Mouse (Mus musculus) embryonic facial prominence, embryonic 13.5 days (tissue): ENCODE results near the gene Ermard. TPM values are rescaled to one million over a fixed set of nuclear protein-coding genes. Genes with fewer than 3 reads are reported as not detected.

Experiments used
- ATAC-seq: fragments of 200-750 bp; cut with Nextera tagmentation; 2 replicates; pipeline ENCODE4 v1.8.0; 2017; ENCODE audit warnings: low read depth; ENCODE audit not compliant: insufficient number of reproducible peaks, insufficient read depth, low FRiP score, low TSS enrichment
- H3K27ac ChIP-seq: fragments of 300-500 bp; sonication (generic); 2 replicates; pipeline ENCODE4 v1.5.1; 2015; ENCODE audit warnings: moderate library complexity, mild to moderate bottlenecking, inconsistent platforms
- H3K27me3 ChIP-seq: fragments of 300-500 bp; sonication (generic); 2 replicates; pipeline ENCODE4 v1.6.1; 2015; ENCODE audit warnings: mild to moderate bottlenecking, inconsistent platforms
- H3K36me3 ChIP-seq: fragments of 300-500 bp; sonication (generic); 2 replicates; pipeline ENCODE4 v1.6.1; 2015; ENCODE audit warnings: mild to moderate bottlenecking, inconsistent platforms
- H3K4me1 ChIP-seq: fragments of 300-500 bp; sonication (generic); 2 replicates; pipeline ENCODE4 v1.6.1; 2015; ENCODE audit warnings: inconsistent platforms
- H3K4me2 ChIP-seq: fragments of 300-500 bp; sonication (generic); 2 replicates; pipeline ENCODE4 v1.6.1; 2015; ENCODE audit warnings: moderate library complexity, mild to moderate bottlenecking, inconsistent platforms
- H3K4me3 ChIP-seq: fragments of 300-500 bp; sonication (generic); 2 replicates; pipeline ENCODE4 v1.5.1; 2015; ENCODE audit warnings: mild to moderate bottlenecking, inconsistent platforms
- H3K9ac ChIP-seq: fragments of 300-500 bp; sonication (generic); 2 replicates; pipeline ENCODE4 v1.6.1; 2015; ENCODE audit warnings: mild to moderate bottlenecking, inconsistent platforms
- H3K9me3 ChIP-seq: fragments of 300-500 bp; sonication (generic); 2 replicates; pipeline ENCODE4 v1.6.1; 2016; ENCODE audit warnings: inconsistent platforms
- WGBS: fragments of 180-500 bp; shearing (Covaris S2); methylation state at CpG from one replicate; pipeline ENCODE4 v1.1.7; 2015; ENCODE audit warnings: mixed read lengths; 5-methylcytosine and 5-hydroxymethylcytosine counted together
- polyA plus RNA-seq: library from polyadenylated mRNA; unstranded; fragments of >200 nt; fragmentation: Nextera tagmentation; extraction: Ambion mirVana; gene quantifications from 2 replicates; pipeline ENCODE4 v1.2.1, GENCODE M21; 2015

Gene Ermard
- polyA plus RNA-seq, 1 experiment from 2014 or later: 88.0 TPM

DNA sequence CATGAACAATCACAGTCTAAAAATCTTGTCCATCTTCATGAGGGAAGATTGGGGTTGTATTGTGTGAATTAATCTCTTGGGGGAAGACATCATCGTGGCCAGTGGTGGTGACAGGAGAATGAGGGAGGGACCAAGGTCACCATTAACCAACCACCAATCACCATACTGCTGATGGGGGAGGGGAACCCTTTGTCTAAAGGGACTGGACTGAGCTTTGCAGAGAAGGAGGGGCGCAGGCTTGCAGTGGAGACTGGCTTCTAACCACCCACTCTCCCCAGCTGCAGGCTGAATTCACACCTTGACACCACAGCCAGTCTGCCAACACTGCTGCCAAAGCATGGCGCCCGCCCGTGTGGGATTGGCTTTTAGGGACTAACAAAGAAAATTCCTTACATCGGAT is 25.1 kb downstream of the Ermard start:
- no peak for ATAC-seq
- H3K9ac ChIP-seq: no peak overlapping the region
- no peak overlapping the region for H3K4me3 ChIP-seq

DNA sequence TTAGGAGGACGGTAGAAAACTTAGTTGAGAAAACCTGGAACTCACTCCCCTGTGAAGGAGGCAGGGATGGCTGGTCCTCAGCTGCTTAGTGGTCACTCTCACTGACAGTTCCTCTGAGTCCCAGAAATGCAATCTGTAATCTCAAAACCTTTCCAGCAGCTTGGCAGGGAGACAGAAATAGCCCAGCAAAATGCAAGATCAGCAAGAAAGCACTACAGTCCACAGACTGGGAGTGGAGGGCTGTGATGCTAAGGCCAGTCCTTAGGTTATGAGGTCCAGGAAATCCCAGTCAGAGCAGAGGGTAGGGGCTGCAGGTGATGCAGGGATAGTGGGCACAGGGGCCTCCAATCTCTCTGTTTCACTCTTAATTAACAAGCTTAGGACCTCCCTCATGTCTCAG is 25.9 kb downstream of the Ermard start:
- Histone ChIP-seq H3K36me3 (peaks cover 22% of the 10 kb centered on the region), H3K9ac (no peak overlapping the region), H3K4me2 (no peak overlapping the region), H3K9me3 (no peaks in the 10 kb centered on the region), H3K27me3 (no peaks in the 10 kb centered on the region), H3K4me1 (peaks cover 5% of the 10 kb centered on the region), H3K4me3 (no peak overlapping the region), H3K27ac (no peak overlapping the region)
- ATAC-seq: no peak
- WGBS: 71% methylated on average over 1 of the region's 1 CpGs

More for the DNA sequence above, 25.1 kb downstream of the Ermard start:
- WGBS: 58% methylated on average over 6 of the region's 6 CpGs
- H3K4me2 ChIP-seq: 0 out of 2 replicates have a peak overlapping the region, but pooled peaks have one; percentile 24
- peaks cover 5% of the 10 kb centered on the region for H3K4me1 ChIP-seq
- no peak overlapping the region for H3K27ac ChIP-seq
- no peaks in the 10 kb centered on the region for H3K9me3 ChIP-seq
- peaks cover 30% of the 10 kb centered on the region for H3K36me3 ChIP-seq
- no peaks in the 10 kb centered on the region for H3K27me3 ChIP-seq

DNA sequence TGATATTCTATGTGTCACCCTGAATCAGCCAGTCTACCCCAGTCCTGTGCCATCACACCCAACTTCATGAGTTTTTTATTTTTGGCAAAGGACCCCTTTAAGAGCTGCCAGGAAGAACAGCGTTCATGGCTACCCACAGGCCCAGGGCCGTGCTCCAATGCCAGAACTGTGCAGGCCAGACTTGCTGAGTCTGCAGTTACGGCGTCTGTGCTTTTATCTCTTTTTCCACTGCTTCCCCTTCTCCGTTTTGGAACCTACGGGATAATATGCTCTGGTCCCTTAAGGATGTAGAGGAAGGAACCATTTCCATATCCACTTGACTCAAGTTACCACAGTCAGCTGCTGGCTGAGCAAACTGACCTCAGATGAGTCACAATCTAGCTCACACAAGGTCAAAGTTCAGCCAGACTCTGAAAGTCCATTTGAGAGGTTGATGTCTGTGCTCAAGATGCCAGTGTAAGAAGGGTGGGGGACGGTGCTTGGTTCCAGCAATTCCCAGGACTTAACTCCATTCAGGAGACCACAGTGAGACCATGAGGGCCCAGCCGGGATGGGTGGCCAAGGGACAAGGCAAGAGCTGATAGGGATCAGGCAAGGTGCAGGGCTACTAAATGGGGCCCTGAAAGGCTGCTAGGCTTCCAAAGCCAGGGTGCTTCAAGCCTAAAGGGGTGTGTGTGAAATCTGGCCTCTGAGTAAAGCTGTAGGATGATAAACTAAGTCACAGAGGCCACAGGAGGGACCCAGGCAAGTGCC is 27.2 kb downstream of the Ermard start:
- WGBS: 55% methylated on average over 8 of the region's 8 CpGs
- Histone ChIP-seq H3K9me3 (no peaks in the 10 kb centered on the region), H3K36me3 (peaks cover 10% of the 10 kb centered on the region), H3K4me2 (no peak overlapping the region), H3K27ac (no peak overlapping the region), H3K27me3 (no peaks in the 10 kb centered on the region), H3K9ac (no peak overlapping the region), H3K4me1 (peaks cover 5% of the 10 kb centered on the region), H3K4me3 (no peak overlapping the region)
- no peak for ATAC-seq

DNA sequence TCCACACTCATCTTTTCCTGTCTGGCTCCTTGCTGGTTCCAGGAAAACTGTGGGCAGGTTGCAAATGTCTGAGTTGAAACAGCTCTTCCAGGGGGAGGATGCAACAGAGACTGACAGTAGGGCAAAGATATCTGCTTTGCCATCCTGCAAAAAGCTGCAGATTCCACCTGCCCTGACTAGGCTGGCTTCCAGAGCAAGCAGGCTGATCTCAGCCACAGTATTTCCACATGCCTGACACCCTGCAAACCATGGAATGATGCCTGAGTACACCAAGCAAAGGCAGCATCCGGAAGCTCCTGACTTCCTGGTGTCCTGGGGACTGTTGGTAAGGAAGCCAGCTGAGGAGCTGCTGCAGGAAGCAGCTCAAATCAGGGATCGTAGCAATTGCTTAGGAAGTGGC is 28.1 kb downstream of the Ermard start:
- H3K4me3 ChIP-seq: no peak overlapping the region
- no peaks in the 10 kb centered on the region for H3K27me3 ChIP-seq
- WGBS: 68% methylated on average over 2 of the region's 2 CpGs
- H3K4me1 ChIP-seq: peaks cover 5% of the 10 kb centered on the region
- peaks cover under 1% of the 10 kb centered on the region; the same call in 1 of the 2 replicates for H3K36me3 ChIP-seq
- ATAC-seq: no peak
- H3K27ac ChIP-seq: no peak overlapping the region
- no peak overlapping the region for H3K4me2 ChIP-seq
- no peaks in the 10 kb centered on the region for H3K9me3 ChIP-seq
- no peak overlapping the region for H3K9ac ChIP-seq

DNA sequence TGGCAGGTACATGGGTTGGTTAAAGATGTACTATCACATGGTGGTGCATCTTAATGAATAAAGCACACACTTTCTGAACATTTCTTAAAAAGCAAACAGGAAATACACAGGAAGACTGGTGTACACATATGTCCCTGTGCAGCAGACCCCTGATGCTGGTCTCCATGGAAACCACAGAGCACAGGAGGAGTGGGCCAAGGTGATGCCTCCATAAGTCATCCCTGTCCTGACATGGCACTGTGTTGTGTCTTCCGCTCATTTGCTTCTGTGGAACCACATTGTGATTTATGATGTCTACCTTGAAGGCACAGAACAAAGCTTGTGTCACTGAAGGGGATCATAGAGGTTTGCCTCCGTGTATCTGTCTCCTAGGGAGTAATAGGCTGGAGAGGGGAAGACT is 31.2 kb downstream of the Ermard start:
- H3K4me1 ChIP-seq: no peaks in the 10 kb centered on the region
- H3K27ac ChIP-seq: no peak overlapping the region
- 90% methylated on average over 2 of the region's 2 CpGs for WGBS
- no peaks in the 10 kb centered on the region for H3K27me3 ChIP-seq
- no peaks in the 10 kb centered on the region for H3K36me3 ChIP-seq
- ATAC-seq: no peak
- H3K4me3 ChIP-seq: no peak overlapping the region
- no peak overlapping the region for H3K9ac ChIP-seq
- H3K9me3 ChIP-seq: no peaks in the 10 kb centered on the region
- no peak overlapping the region for H3K4me2 ChIP-seq

DNA sequence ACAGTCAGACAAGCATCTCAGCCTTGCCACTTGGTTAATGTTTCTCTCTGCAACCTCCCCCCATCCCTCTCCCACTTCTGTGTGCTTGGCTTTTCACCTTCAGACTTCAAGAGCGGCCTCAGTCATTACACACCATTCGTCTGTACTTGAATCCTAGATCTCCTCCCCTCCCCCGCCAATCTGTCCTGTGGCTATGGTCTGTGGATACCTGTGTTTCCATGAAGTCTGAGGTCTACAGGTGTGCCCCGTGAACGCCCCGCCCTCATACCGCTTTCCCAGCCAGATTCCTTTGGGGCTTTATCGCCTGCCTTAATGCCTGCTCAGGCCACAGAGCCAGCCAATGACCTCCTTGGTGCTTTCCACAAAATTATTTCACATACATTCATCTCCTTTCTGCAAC is 34.0 kb downstream of the Ermard start:
- 71% methylated on average over 8 of the region's 8 CpGs for WGBS
- ATAC-seq: no peak
- no peak overlapping the region for H3K9ac ChIP-seq
- H3K9me3 ChIP-seq: no peaks in the 10 kb centered on the region
- no peaks in the 10 kb centered on the region for H3K4me1 ChIP-seq
- no peak overlapping the region for H3K4me2 ChIP-seq
- H3K27ac ChIP-seq: no peak overlapping the region
- H3K27me3 ChIP-seq: no peaks in the 10 kb centered on the region
- H3K36me3 ChIP-seq: no peaks in the 10 kb centered on the region
- H3K4me3 ChIP-seq: no peak overlapping the region

DNA sequence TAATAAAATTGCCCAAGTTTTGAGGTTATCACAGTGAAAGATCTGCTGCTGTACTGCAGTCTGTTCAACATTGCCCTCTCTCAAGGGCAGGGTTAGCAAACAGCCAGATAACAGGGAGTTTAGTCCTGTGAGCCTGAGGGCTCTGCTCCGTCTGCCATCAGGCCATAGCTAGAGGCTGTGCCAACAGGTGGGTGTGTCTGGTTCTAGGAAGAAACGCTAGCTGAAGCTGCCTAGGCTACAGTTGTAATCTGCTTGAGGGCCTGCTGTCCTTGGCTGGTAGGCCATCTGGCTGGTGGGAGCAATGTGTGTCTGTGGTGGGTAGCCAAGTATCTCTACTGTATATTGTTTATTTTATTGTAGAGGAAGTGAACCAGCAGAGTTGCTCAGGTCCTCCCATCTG is 36.5 kb downstream of the Ermard start:
- Histone ChIP-seq H3K9me3 (no peaks in the 10 kb centered on the region), H3K4me3 (no peak overlapping the region), H3K4me1 (no peaks in the 10 kb centered on the region), H3K27ac (no peak overlapping the region), H3K4me2 (no peak overlapping the region), H3K27me3 (no peaks in the 10 kb centered on the region), H3K36me3 (no peaks in the 10 kb centered on the region), H3K9ac (no peak overlapping the region)
- 0 out of 2 replicates have a peak, but pooled peaks have one; percentile 32 for ATAC-seq
- 53% methylated on average over 2 of the region's 2 CpGs for WGBS

DNA sequence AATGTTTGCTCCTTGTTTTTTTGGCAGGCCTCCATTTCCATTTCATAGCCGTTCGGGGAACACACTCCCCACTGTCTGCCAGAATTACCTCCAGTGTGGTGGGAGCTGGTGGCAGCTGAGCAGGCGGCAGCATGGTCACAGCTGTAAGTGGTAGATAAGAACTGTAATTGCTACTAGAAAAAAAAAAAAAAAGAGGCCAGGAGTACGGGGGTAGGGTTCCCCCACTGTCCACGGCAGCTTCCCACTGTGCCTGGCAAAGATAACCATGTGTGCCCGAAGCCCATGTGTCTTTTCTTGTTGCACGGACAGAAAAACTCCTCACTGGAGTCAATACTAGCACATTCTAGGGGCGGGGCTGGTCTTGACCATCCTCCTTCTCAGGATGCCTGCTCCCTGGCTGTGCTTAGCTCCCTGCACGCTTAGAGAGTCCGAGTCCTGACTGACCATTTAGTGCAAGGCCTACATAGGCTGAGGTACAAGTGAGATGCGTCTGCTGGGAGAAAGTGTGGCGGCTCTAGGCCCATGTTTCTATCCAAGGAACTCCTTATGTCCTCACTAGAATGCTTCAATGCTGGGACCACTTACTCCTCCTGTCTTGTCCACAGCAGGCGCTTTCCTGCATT is 43.3 kb downstream of the Ermard start:
- 75% methylated on average over 13 of the region's 13 CpGs for WGBS
- no peak overlapping the region for H3K27ac ChIP-seq
- H3K36me3 ChIP-seq: no peaks in the 10 kb centered on the region
- H3K4me3 ChIP-seq: no peak overlapping the region
- H3K9me3 ChIP-seq: no peaks in the 10 kb centered on the region
- H3K27me3 ChIP-seq: no peaks in the 10 kb centered on the region
- H3K4me2 ChIP-seq: no peak overlapping the region
- no peak overlapping the region for H3K9ac ChIP-seq
- H3K4me1 ChIP-seq: peaks cover 11% of the 10 kb centered on the region
- ATAC-seq: no peak

DNA sequence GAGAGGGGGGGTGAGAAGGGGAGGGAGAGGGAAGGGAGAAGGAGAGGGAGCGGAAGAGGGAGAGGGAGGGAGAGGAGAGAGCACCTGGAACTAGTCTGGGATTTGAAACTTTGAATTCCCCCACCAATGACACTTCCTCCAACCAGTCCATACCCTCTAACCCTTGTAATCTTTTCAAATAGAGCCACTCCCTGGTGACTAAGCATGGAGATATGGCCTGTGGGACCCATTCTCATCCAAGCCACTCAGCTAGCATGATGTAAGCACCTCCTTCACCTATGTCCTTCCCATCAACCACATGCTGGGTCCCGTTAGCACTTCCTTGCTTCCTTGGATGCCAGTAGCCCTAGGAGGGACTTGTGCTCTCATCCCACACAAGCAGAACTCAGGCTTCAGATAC is 44.0 kb downstream of the Ermard start:
- H3K4me1 ChIP-seq: peaks cover 11% of the 10 kb centered on the region
- H3K4me3 ChIP-seq: no peak overlapping the region
- no peaks in the 10 kb centered on the region for H3K27me3 ChIP-seq
- no peak overlapping the region for H3K9ac ChIP-seq
- no peaks in the 10 kb centered on the region for H3K36me3 ChIP-seq
- no peaks in the 10 kb centered on the region for H3K9me3 ChIP-seq
- WGBS: 70% methylated on average over 2 of the region's 2 CpGs
- ATAC-seq: no peak
- no peak overlapping the region for H3K4me2 ChIP-seq
- H3K27ac ChIP-seq: no peak overlapping the region

DNA sequence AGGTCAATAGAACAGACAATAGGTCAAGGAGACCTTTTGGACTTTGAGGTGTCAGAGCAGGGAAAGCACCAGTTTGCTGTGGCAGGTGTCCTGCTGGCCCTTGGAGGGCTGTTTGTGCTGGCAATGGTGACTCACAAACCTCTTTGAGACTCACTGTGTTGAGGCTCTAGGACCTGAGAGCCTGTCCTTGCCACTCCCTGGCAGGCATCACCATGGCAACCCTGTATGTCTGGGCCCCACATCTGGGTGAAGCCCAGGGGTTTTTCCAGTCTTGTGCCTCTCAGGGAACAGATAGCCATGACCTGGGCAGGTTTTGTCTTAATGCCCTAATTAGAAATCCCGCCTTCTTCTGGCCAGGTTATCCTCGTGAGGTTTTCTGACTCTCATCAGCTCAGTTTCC is 47.2 kb downstream of the Ermard start:
- no peak for ATAC-seq
- 25% methylated on average over 2 of the region's 2 CpGs for WGBS
- Histone ChIP-seq H3K9ac (no peak overlapping the region), H3K27me3 (no peaks in the 10 kb centered on the region), H3K36me3 (no peaks in the 10 kb centered on the region), H3K27ac (no peak overlapping the region), H3K4me2 (no peak overlapping the region), H3K4me1 (peaks cover 11% of the 10 kb centered on the region), H3K9me3 (no peaks in the 10 kb centered on the region), H3K4me3 (no peak overlapping the region)

DNA sequence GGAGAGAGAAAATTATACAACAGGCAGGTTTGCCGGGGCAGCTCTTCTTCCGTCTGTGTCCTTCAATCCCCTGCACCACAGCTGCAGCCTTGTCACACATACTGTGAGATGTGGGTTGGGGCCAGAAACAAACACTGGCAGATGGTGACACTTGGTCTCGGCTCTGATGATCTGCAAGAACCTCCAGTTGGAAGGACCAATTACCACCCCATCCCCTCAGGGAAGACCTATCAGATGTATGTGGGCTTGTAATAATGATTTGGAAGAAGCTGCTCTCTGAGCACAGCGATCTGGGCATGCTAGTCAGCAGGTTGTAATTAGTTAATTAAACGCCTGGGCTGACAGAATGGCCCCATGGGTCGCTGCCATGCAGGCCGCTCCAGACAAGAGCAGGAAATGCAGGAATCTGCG is 47.6 kb downstream of the Ermard start:
- H3K4me2 ChIP-seq: no peak overlapping the region
- peaks cover 11% of the 10 kb centered on the region for H3K4me1 ChIP-seq
- H3K27ac ChIP-seq: no peak overlapping the region
- 4% methylated on average over 8 of the region's 8 CpGs for WGBS
- no peaks in the 10 kb centered on the region for H3K36me3 ChIP-seq
- no peaks in the 10 kb centered on the region for H3K27me3 ChIP-seq
- ATAC-seq: no peak
- H3K4me3 ChIP-seq: no peak overlapping the region
- H3K9me3 ChIP-seq: no peaks in the 10 kb centered on the region
- H3K9ac ChIP-seq: no peak overlapping the region

DNA sequence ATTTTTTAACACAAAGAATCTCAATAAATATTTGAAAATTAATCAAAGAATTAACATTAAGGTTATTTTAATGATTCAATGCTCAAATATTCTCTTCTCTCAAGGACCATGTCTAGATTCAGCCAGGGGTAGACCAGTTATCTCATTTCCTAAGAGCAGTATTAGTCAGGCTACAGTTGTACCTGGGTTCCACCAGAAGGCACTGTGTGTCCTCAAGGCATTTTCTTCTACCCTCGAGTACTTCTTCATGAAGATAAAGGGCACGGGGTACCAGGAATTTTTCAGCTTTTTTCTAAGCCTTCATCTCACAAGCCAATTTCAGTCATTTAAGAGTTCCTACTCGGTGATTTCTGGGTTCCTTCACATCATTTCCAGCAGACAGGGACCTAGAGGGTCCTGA is 50.7 kb downstream of the Ermard start:
- Histone ChIP-seq H3K27ac (no peak overlapping the region), H3K4me2 (no peak overlapping the region), H3K36me3 (no peaks in the 10 kb centered on the region), H3K9ac (no peak overlapping the region), H3K4me3 (no peak overlapping the region), H3K9me3 (no peaks in the 10 kb centered on the region), H3K27me3 (no peaks in the 10 kb centered on the region), H3K4me1 (peaks cover 11% of the 10 kb centered on the region)
- 68% methylated on average over 3 of the region's 3 CpGs for WGBS
- no peak for ATAC-seq
